Mouse (Mus musculus): Measurements from ENCODE around the gene Cd47.

- no peak for TF ChIP-seq CTCF (IDR thresholded peaks at IDR 0.05; ENCODE audit: extremely low read depth, insufficient read depth, insufficient read length, insufficient replicate concordance)
- TF ChIP-seq POLR2A (IDR thresholded peaks at IDR 0.05; ENCODE audit: low read depth, low read length): no peak
These were observed 53.3 kb downstream of the Cd47 start for GRCm38 (mm10) chr16:49853633-49854032.
